Mouse (Mus musculus): ENCODE measurements around the gene Ubap2.

The Ubap2 gene

DNA sequence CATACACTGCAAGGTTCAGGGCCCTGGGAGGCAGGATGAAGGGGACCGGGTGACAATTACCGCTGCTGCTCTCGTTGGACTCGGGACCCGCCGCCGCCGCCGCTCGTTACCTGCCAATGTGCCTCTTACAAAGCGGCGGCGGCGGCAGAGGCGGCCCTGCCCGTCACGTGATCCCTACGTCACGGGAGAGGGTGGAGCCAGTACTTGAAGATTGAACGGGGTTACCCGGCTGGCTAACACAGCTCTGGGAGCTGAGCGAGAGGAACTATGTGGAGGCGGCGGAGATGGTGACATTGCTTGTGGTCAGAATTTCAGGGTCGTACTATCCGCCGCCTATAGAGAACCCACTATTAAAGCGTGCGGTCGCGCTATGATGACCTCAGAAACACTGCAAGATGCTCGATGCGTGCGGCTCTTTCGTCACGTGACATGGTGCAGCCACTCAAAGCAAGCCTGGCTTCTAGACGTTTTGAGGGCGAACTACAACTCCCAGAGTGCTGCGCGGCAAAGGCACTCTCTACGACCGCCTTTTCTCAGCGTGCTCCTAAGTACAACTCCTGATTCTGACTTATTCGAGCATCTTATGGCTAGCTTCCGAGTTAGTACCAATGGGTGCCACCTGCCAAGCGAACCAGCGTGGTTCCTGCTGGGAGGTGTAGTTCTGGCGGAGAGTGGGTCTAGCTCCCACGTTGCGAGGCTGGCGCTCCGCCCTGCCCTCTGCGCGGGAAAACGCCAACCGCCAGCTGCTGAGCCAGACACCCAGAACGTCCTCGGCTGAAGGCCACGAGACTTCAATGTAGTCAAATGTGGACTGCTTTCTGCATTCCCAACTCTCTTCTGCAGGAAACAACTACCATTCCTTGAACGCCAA is at the start of gene Ubap2:
Ubap2 (minus strand) TSS at position 165 of the 871 bp plus-strand sequence.
- DNase-seq (ENCODE audit: low spot score): peak; percentile 98

DNA sequence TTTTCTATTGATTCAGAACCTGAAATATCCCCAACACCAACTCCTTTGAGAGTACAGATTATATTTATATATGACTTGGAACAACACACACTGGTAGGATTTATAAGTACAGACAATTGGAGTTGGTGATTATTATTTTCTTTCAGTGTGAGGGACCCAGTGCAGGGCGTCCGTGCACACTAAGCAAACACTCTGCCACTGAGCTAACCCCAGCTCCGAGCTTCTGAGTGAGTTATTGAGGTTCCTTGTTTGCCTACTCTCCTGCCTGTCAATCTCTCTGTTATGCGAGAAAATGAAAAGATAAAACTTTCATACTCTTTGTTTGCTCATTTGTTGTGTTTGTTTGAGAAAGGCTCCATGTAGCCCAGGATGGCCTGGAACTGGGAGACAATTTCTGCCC is 46.0 kb upstream of the Ubap2 start:
- no peak for DNase-seq (ENCODE audit: low spot score)

DNA sequence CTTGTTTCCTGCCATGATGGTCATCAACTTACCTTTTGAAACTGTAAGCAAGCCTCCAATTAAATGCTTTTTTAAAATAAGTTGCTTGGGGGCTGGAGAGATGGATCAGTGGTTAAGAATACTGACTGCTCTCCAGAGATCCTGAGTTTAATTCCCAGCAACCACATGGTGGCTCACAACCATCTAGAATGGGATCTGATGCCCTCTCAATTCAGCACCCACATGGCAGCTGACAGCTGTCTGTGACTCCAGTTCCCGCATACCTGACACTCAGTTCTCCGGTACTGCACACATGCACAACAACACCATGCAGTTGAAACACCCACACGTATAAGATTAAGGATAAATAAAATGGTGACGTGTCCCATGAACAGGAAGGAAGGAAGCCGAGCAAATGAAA is 43.3 kb upstream of the Ubap2 start:
- DNase-seq (ENCODE audit: low spot score): no peak

DNA sequence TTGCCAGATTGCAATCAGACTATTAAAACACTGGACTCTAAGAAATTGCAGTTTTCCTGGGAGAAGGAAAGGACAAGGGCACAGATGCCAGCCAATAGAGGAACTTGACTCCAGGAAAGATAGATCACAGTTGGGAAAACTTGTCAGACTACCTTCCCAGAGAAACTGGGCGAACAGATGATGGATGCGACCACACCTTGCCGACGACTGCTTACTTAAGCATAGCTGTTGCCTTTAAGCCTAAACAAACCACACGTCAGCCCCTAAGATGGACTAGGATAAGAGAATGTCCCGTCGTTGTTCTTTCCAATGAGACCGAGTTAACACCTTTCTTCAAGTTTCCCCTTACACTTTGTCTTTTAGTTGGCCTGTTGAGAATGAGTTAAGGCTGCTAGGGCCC is 40.2 kb upstream of the Ubap2 start:
- no peak for DNase-seq (ENCODE audit: low spot score)

DNA sequence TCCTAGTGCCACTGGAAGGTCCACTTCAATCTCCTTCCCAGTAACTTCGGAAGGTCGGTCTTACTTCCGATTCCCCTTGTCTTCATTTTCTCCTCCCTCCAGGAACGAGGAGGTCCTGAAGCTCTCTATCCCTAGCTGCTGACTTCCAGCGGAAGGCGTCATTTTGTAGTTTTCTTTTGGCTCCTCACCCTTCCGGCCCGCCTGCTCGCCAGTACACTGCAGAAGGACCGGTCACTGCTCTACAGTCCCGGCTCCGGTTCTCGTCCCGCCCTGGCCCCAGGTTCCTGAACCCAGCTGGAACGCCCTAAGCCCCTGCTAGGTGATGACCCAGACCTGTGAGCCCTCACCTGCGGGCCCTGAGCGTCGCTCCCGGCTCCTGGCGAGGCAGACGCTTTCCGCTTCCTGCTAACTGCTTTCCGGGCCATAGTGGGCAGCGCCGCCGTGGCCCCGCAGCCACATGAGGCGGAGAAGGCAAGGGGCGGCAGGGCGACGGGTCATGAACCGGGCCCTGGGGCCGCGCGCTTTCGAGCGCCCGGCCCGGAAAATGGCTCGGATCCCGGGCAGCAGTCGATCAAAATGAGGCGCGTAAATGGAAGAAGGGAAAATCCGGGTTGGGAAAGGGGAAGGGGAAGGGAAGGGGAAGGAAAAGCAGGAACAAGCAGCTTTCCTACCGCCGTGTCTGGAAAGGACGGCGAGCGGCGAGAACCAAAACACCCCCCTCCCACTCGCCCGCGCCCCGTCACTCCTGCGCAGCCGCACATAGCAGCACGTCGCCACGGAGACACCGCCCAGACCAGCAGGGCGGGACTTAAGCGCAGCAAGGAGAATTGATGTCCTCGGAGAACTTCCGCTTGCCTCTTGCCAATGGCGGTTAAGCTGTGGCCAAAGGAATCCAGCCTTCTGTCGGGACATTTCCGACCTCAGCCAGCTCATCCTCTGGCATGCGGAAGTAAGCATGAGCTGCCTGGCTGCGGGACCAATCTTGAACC is 39.5 kb upstream of the Ubap2 start, which contains the start of gene Dcaf12:
Dcaf12 (minus strand) TSS at position 749 of the 989 bp plus-strand sequence.
- peak; percentile 94 for DNase-seq (ENCODE audit: low spot score)

DNA sequence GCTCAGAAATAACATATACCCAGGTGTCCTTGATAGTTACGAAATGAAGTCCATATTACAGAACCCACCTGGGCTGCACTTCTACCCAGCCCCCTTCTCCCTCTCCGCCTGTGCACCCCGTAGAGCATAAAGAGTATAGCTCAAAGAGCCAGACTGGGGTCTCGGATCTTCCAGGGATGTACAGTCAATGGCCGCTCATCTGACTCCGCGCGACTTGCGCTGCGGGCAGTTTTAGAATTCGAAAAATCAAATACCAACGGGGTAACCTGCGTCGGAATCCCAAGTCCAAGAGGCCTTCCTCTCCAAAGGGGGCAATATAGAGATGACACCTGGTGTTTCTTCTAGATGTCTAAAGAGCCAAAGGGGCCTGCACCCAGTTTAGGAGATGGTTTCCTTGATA is 38.8 kb upstream of the Ubap2 start:
- no peak for DNase-seq (ENCODE audit: low spot score)

DNA sequence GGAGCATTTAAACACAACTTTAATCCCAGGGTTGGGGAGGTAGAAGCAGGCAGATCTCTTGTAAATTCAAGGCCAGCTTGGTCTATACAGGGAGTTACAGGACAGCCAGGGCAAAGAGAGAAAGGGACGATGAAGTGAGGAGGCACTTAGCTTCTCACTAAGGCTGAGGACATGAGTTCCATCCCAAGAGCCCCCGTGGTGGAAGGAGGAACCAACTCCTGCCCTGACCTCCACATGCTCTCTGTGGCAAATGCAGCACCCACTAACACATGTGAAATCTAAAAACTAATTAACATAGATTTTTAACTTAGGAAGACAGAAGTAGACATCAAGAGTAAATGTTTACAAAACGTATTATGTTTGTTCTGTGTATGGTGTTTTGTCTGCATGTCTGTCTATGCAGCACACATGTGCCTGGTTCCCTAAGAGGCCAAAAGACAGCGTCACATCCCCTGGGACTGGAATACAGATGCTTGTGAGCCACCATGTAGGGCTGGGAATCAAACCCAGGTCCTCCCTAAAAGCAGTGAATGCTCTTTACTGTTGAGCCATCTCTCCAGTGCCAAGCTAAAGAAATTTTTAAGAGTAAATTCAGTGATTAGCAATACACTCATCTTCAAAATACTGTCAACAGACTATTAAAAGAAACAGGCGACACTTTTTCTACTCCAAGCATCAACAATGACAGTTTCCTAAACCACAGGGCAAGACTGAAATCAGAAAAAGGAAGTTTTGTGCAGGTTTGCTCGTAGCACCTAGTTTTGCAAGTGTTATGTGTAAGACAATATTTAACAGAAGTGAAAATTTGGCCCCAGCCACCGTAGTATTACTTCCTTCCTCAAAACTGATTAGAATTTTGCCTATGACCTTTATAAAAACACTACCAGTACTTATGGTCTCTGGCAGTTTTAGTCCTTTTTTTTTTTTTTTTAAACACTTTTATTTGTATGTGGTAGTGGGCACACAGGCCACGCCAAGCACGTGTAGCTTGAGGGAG is 35.9 kb upstream of the Ubap2 start:
- DNase-seq (ENCODE audit: low spot score): no peak

DNA sequence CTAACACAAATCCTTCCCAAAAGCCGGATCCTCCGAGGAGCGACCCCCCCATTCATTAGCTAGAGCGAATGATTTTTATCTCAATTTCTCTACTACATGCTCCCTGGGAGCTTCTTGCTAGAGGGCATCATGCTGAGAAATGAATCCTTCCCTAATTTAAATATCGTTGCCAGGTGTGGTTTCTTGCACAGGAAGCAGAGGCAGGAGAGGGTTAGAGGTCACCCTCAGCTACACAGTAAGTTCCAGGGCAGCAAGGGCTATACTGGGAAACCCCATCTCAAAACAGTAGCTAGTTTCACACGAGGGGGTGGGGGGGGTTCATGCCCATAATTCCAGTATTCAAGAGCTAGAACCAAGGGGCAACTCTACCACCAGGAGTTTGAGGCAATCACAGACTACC is 32.5 kb upstream of the Ubap2 start:
- DNase-seq (ENCODE audit: low spot score): no peak

DNA sequence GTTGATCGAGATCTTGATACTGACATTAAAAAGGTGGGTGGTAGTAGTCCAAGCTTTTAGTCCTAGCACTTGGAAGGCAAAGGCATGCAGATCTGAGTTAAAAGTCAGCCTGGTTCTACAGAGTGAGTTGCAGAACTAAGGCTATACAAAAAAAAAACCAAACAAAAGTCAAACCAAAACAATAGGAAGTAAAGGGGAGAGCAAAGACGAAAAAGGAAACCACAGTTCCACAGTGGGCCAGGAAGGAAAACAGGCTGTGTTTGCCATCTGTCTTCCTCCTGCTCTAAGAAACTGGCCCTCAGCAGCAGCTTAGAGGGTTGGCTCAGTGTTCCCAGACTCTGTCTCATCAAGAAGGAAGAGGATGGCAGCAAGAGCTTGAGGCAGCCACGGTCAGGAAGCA is 29.4 kb upstream of the Ubap2 start:
- DNase-seq (ENCODE audit: low spot score): no peak

DNA sequence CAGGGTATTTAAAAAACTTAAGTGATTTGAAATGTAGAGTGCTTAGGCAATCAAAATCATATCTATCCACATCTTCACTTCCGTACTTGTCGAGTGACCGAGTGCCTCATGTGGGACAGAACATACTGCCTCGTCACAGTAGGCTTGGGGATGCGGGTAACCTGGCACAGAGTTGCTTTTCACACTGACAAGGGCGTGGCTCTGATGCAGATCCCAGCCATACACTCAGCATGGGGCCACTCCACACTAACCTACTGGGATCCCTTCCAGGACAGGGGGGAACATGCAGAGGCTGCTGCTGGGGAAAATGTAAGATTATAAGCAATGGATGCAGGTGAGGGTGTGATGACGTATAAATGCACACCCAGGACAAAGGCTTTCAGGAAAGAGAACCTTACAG is 28.7 kb upstream of the Ubap2 start:
- no peak for DNase-seq (ENCODE audit: low spot score)

DNA sequence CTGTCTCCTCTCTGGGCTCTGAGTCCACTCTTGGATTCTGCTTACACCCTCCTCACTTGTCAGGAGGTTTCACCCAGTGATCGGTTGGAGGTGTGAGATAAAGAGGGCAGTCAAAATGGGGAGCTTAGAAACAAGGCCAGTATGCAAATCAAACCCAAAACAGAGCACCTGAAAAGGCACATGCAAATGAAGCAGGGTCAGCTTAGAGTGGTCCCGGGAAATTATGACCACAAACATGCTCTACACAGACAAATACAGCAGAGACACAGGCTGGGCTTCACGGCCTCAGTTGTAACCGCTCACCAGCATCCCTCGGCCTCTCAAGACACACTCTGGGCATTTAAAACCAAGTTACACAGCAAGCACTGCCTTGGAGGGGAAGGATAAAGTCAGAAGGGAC is 24.0 kb upstream of the Ubap2 start:
- DNase-seq (ENCODE audit: low spot score): no peak

DNA sequence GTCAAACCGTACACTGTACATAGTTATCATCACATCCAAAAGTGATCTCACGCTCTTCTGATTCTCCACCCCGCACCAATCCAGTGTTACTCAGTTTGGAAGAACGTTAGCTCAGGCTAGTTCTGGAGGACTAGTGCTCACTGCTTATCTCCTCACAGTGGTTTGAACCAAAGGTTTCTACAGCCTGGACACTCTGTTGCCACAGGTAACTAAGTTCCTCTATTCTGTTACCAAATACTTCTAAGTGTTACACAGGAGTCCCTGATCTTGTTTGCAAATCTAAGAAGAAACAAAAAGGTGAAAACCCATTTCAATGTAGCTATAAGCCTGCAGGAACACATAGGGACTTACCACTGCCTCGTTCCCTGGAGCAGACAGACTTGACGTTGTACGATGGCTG is 21.0 kb upstream of the Ubap2 start:
- no peak for DNase-seq (ENCODE audit: low spot score)

DNA sequence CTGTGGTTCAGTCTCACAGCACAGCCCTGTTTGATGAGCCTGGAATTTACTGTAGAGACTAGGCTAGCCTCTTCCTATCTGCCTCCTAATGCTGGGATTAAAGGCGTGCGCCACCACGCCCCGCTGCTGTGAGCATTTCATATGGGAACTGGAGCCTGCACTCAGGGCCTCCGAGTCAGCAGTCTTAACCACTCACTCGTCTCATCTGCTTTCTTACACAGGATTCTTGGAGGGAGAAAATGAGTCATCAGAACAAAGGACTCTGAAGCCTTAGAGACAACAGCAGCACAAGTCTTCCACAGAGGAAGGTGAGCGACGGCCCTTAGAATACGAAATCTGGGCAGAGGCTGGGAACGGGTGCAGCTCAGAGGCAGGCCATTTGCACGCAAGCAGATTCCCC is 20.6 kb upstream of the Ubap2 start:
- no peak for DNase-seq (ENCODE audit: low spot score)

DNA sequence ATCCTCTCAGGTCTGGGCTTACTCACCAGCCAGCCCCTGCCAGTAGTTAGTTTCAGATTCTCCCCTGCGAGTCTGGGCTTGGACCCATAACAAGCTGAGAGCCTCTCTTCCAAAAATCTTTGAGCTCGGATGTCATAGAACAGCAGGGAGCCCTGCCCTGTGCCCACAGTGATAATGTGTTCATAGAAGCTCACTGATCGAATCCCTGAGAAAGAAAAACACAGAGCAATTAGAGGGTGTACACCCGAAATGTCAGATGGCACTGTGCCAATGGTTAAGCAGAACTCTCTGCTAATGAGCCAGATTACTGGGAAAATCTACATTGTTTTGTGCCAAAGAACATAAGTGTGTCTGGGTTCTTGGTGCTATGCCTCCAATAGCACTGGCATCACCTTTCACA is 19.0 kb upstream of the Ubap2 start:
- no peak for DNase-seq (ENCODE audit: low spot score)

DNA sequence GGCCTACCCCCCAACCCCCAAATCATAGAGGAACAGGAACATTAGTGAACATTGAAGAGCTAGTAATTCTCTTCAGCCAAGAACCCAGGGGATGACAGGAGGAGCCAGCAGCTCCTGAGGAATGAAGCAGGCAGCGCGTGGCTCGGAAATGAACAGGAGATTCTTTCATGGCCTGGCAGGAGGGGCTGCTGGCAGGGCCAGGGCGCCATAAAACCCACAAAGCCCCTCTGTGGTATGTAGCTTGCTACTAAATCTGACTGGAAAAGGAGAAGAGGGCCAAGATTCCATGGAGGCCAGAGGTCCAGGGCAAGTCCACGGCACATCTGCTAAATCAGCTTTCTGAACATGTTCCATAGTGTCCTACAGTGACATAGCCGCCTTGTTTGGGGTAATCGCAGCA is 14.9 kb upstream of the Ubap2 start:
- no peak for DNase-seq (ENCODE audit: low spot score)

DNA sequence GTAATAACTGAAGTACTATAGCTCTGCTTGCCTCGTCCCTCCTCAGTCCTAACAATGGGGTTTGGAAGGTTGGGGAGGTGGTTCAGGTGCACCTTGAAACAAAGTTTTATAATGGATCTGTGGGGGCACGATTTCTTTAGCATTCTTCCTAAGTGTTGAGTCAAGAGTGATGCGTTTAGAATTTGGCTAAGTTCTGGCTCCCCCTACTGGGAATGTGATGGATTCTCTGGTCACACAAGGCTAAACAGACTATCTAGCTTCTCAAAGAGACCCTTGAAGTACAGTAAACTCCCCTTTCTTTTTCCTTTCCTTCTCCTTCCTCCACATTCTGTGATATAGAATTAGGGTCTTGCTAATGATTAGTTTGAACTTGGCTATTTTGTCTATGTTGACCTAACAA is 11.5 kb upstream of the Ubap2 start:
- DNase-seq (ENCODE audit: low spot score): peak; percentile 77

DNA sequence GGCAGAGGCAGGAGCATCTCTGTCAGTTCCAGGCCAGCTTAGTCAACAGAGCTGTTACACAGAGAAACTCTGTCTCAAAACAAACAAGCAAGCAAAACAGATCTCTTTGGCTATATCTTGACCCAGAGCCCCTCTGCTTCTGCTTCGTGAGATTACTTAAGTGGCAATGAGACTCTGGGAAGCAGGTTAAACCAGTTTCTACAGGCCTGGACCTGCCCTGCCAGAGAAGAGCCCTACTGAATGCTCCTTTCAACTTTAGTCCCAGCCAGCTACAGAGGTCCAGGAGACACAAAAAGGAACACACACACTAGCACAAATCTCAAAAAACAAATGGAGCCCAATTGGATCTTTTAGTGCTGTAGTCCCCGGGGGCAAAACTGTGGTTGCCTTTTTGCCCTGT is 9.1 kb upstream of the Ubap2 start:
- no peak for DNase-seq (ENCODE audit: low spot score)

DNA sequence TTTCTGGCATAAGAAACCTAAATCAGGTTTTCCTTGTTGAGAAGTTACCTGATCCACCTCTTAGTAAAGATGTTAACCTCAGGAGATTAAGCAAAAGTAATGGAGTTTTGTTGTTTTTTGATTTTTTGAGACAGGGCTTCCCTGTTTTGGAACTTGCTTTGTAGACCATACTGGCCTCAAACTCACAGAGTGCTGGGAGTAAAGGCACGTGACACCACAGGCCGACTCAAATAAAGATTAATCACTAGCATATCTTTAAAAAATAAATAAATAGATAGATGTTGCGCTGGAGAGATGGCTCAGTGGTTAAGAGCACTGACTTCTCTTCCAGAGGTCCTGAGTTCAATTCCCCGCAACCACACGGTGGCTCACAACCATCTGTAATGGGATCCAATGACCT is 983 bp upstream of the Ubap2 start:
- no peak for DNase-seq (ENCODE audit: low spot score)

DNA sequence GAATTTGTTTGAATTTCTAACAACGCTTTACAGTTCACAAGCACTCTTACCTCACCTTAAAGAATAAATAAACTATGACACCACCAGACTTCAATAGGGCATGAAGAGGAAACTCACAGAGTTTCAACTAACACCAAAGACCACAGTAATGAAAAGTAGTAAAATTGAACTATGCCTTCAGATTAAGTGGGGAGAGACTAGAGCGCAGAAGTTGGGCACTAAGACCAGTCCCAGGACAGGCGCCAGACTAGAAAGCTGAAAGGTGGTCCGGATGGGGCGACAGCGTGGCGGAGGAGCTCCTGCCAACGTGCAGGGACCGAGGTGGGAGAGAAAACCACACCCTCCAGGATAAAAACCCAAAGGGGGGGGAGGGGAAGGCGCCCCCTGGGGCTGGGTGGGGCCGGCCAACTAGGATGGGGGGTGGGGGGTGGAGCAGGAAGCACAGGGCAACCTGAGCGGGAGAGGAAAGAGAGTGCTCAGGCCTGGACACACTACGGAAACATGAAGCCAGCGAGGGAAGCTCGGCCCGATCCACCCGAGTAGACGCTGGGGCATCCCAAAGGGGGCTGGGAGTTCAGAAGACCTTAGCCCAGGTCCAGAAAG is 466 bp downstream of the Ubap2 start:
- DNase-seq (ENCODE audit: low spot score): no peak

DNA sequence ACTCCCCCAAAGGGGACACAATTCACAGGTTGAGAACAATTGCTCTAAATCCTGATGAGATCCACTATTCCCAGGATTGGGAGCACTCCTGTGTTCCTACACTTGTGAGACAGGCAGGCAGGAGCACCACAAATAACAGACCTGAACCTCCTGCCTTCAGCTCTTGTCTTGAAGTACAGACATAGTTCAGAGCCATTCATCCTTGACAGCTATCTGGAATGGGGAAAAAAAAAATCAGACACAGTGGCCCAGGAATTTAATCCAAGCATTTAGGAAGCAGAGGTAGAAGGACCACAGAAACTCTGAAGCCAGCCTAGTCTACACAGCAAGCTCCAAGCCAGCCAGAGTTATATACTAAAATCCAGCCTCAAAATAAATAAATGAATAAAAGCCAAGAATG is 6.8 kb downstream of the Ubap2 start:
- no peak for DNase-seq (ENCODE audit: low spot score)

DNA sequence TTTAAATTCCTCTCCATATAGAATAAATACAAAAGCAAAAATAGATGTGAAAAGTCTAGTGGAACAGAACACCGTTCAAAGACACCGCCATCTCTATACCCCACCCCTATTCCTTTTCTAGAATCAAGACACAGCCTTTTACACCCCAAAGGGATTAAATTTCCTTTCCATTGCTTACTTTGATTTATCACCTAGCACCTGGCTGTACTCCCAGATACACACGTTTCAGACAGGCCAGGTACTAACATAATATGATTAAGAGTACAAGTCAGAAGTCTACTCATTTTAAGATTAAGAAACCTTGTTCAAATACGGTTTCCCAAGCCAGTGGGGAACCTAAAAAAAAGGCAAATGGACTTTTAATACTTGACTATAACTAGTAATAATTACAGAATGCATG is 8.6 kb downstream of the Ubap2 start:
- no peak for DNase-seq (ENCODE audit: low spot score)
